Mouse (Mus musculus): ENCODE results near the gene Wipf3. TPM values are rescaled to one million over a fixed set of nuclear protein-coding genes. Genes with fewer than 3 reads are reported as not detected.

The Wipf3 gene
- polyA plus RNA-seq, 1 experiment from 2014 or later = 2.8 TPM

GRCm38 (mm10) chr6:54502661-54503115 lies 73.3 kb downstream of the Wipf3 start:
- WGBS = 88% methylated on average over 6 of the region's 6 CpGs
- ATAC-seq (ENCODE audit: low read depth) = no peak
- no peak overlapping the region for H3K27ac ChIP-seq (ENCODE audit: low read depth, low read length)
- H3K4me1 ChIP-seq (ENCODE audit: control insufficient read depth, insufficient read depth, low read length) = no peaks in the 10 kb centered on the region
- H3K4me3 ChIP-seq (ENCODE audit: low read depth, low read length) = no peak overlapping the region
- H3K27me3 ChIP-seq (ENCODE audit: control insufficient read depth, insufficient read depth, low read length) = no peaks in the 10 kb centered on the region
- no peaks in the 10 kb centered on the region for H3K36me3 ChIP-seq (ENCODE audit: control insufficient read depth, insufficient read depth, low read length)
- no peaks in the 10 kb centered on the region for H3K9me3 ChIP-seq (ENCODE audit: control insufficient read depth, low read length)
- H3K4me2 ChIP-seq (ENCODE audit: low read depth, low read length) = no peak overlapping the region
- no peak overlapping the region for H3K9ac ChIP-seq (replicated peaks; ENCODE audit: low read depth, low read length)

DNA sequence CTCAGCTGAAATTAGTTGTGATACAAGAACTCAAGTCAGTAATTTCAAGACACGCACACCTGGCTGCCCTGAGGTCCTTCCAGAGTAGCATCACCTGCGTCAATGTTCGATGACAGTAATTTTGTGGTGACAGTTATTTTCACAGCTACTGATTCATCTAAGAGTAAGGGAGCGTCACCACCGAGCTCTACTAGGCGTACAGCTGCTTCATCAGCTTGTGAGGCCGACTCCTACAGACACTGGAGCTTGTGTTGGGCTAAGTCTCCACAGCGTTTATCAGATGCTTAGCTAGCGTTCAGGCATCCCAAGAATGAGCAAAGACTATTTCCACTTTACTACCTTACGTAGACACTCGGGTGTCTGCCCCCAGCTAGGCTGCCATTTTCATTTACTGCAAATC lies 76.9 kb downstream of the Wipf3 start:
- H3K27me3 ChIP-seq (ENCODE audit: control insufficient read depth, insufficient read depth, low read length) = no peaks in the 10 kb centered on the region
- ATAC-seq (ENCODE audit: low read depth) = no peak

GRCm38 (mm10) chr6:54507002-54507401 lies 77.6 kb downstream of the Wipf3 start:
- WGBS = 42% methylated on average over 8 of the region's 8 CpGs
- no peak overlapping the region for H3K27ac ChIP-seq (ENCODE audit: low read depth, low read length)

More for the DNA sequence above, 76.9 kb downstream of the Wipf3 start:
- no peak overlapping the region for H3K9ac ChIP-seq (replicated peaks; ENCODE audit: low read depth, low read length)
- H3K4me1 ChIP-seq (ENCODE audit: control insufficient read depth, insufficient read depth, low read length) = peaks cover 11% of the 10 kb centered on the region
- 91% methylated on average over 11 of the region's 11 CpGs for WGBS
- H3K9me3 ChIP-seq (ENCODE audit: control insufficient read depth, low read length) = no peaks in the 10 kb centered on the region
- H3K27ac ChIP-seq (ENCODE audit: low read depth, low read length) = no peak overlapping the region
- no peaks in the 10 kb centered on the region for H3K36me3 ChIP-seq (ENCODE audit: control insufficient read depth, insufficient read depth, low read length)
- no peak overlapping the region for H3K4me3 ChIP-seq (ENCODE audit: low read depth, low read length)
- H3K4me2 ChIP-seq (ENCODE audit: low read depth, low read length) = no peak overlapping the region

GRCm38 (mm10) chr6:54507808-54508207 lies 78.4 kb downstream of the Wipf3 start:
- WGBS = 64% methylated on average over 5 of the region's 5 CpGs
- Histone ChIP-seq H3K4me2 (ENCODE audit: low read depth, low read length) (no peak overlapping the region), H3K4me1 (ENCODE audit: control insufficient read depth, insufficient read depth, low read length) (peaks cover 11% of the 10 kb centered on the region), H3K27me3 (ENCODE audit: control insufficient read depth, insufficient read depth, low read length) (no peaks in the 10 kb centered on the region), H3K9me3 (ENCODE audit: control insufficient read depth, low read length) (no peaks in the 10 kb centered on the region), H3K36me3 (ENCODE audit: control insufficient read depth, insufficient read depth, low read length) (no peaks in the 10 kb centered on the region), H3K27ac (ENCODE audit: low read depth, low read length) (peak overlapping the region; percentile 70), H3K4me3 (ENCODE audit: low read depth, low read length) (no peak overlapping the region), H3K9ac (replicated peaks; ENCODE audit: low read depth, low read length) (no peak overlapping the region)
- ATAC-seq (ENCODE audit: low read depth) = peak; percentile 49; the same call in 1 of the 2 replicates

More at GRCm38 (mm10) chr6:54507002-54507401, 77.6 kb downstream of the Wipf3 start:
- Histone ChIP-seq H3K4me1 (ENCODE audit: control insufficient read depth, insufficient read depth, low read length) (peaks cover 11% of the 10 kb centered on the region), H3K36me3 (ENCODE audit: control insufficient read depth, insufficient read depth, low read length) (no peaks in the 10 kb centered on the region), H3K9me3 (ENCODE audit: control insufficient read depth, low read length) (no peaks in the 10 kb centered on the region), H3K4me2 (ENCODE audit: low read depth, low read length) (no peak overlapping the region), H3K27me3 (ENCODE audit: control insufficient read depth, insufficient read depth, low read length) (no peaks in the 10 kb centered on the region), H3K4me3 (ENCODE audit: low read depth, low read length) (no peak overlapping the region), H3K9ac (replicated peaks; ENCODE audit: low read depth, low read length) (no peak overlapping the region)
- ATAC-seq (ENCODE audit: low read depth) = 0 out of 2 replicates have a peak, but pooled peaks have one; percentile 15

GRCm38 (mm10) chr6:54508256-54508793 lies 78.9 kb downstream of the Wipf3 start:
- WGBS = 34% methylated on average over 6 of the region's 6 CpGs
- Histone ChIP-seq H3K9ac (replicated peaks; ENCODE audit: low read depth, low read length) (no peak overlapping the region), H3K4me3 (ENCODE audit: low read depth, low read length) (no peak overlapping the region), H3K4me2 (ENCODE audit: low read depth, low read length) (no peak overlapping the region), H3K4me1 (ENCODE audit: control insufficient read depth, insufficient read depth, low read length) (peaks cover 11% of the 10 kb centered on the region), H3K27me3 (ENCODE audit: control insufficient read depth, insufficient read depth, low read length) (no peaks in the 10 kb centered on the region), H3K9me3 (ENCODE audit: control insufficient read depth, low read length) (no peaks in the 10 kb centered on the region), H3K27ac (ENCODE audit: low read depth, low read length) (peak overlapping the region; percentile 70), H3K36me3 (ENCODE audit: control insufficient read depth, insufficient read depth, low read length) (no peaks in the 10 kb centered on the region)
- peak; percentile 59; the same call in 1 of the 2 replicates for ATAC-seq (ENCODE audit: low read depth)

DNA sequence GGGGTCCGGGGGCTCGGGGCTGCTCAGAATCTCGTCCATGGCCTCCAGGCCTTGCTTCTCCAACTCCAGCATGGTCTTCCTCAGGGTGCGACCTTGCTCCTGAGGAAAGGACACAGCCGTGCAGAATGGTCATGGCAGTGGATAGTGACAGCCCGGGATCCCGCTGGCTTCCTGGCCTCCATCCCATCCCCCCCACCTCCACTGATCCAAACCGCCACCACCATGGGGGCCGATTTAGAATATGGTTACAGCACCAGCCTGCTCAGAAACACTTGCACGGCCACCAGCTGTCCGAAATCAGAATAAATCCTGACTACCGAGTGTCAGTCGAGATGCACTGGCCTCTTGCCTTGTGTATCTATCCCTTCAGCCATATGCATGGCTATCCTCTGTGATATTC lies 79.9 kb downstream of the Wipf3 start:
- WGBS = 85% methylated on average over 13 of the region's 13 CpGs
- no peak overlapping the region for H3K4me3 ChIP-seq (ENCODE audit: low read depth, low read length)
- H3K4me1 ChIP-seq (ENCODE audit: control insufficient read depth, insufficient read depth, low read length) = peaks cover 11% of the 10 kb centered on the region
- no peak for ATAC-seq (ENCODE audit: low read depth)
- H3K9ac ChIP-seq (replicated peaks; ENCODE audit: low read depth, low read length) = no peak overlapping the region
- no peaks in the 10 kb centered on the region for H3K36me3 ChIP-seq (ENCODE audit: control insufficient read depth, insufficient read depth, low read length)
- no peak overlapping the region for H3K27ac ChIP-seq (ENCODE audit: low read depth, low read length)
- H3K4me2 ChIP-seq (ENCODE audit: low read depth, low read length) = no peak overlapping the region
- H3K9me3 ChIP-seq (ENCODE audit: control insufficient read depth, low read length) = no peaks in the 10 kb centered on the region
- no peaks in the 10 kb centered on the region for H3K27me3 ChIP-seq (ENCODE audit: control insufficient read depth, insufficient read depth, low read length)

GRCm38 (mm10) chr6:54512256-54512655 lies 82.9 kb downstream of the Wipf3 start:
- Histone ChIP-seq H3K36me3 (ENCODE audit: control insufficient read depth, insufficient read depth, low read length) (no peaks in the 10 kb centered on the region), H3K27me3 (ENCODE audit: control insufficient read depth, insufficient read depth, low read length) (no peaks in the 10 kb centered on the region), H3K9ac (replicated peaks; ENCODE audit: low read depth, low read length) (no peak overlapping the region), H3K4me1 (ENCODE audit: control insufficient read depth, insufficient read depth, low read length) (peaks cover 11% of the 10 kb centered on the region), H3K4me2 (ENCODE audit: low read depth, low read length) (no peak overlapping the region), H3K27ac (ENCODE audit: low read depth, low read length) (no peak overlapping the region), H3K4me3 (ENCODE audit: low read depth, low read length) (no peak overlapping the region), H3K9me3 (ENCODE audit: control insufficient read depth, low read length) (no peaks in the 10 kb centered on the region)
- 87% methylated on average over 2 of the region's 2 CpGs for WGBS
- no peak for ATAC-seq (ENCODE audit: low read depth)

GRCm38 (mm10) chr6:54516512-54517134 lies 87.2 kb downstream of the Wipf3 start:
- ATAC-seq (ENCODE audit: low read depth) = peak; percentile 29; the same call in 1 of the 2 replicates
- Histone ChIP-seq H3K36me3 (ENCODE audit: control insufficient read depth, insufficient read depth, low read length) (no peaks in the 10 kb centered on the region), H3K27ac (ENCODE audit: low read depth, low read length) (no peak overlapping the region), H3K4me3 (ENCODE audit: low read depth, low read length) (no peak overlapping the region), H3K4me1 (ENCODE audit: control insufficient read depth, insufficient read depth, low read length) (no peaks in the 10 kb centered on the region), H3K9ac (replicated peaks; ENCODE audit: low read depth, low read length) (no peak overlapping the region), H3K9me3 (ENCODE audit: control insufficient read depth, low read length) (no peaks in the 10 kb centered on the region), H3K4me2 (ENCODE audit: low read depth, low read length) (no peak overlapping the region), H3K27me3 (ENCODE audit: control insufficient read depth, insufficient read depth, low read length) (no peaks in the 10 kb centered on the region)
- 87% methylated on average over 2 of the region's 2 CpGs for WGBS

DNA sequence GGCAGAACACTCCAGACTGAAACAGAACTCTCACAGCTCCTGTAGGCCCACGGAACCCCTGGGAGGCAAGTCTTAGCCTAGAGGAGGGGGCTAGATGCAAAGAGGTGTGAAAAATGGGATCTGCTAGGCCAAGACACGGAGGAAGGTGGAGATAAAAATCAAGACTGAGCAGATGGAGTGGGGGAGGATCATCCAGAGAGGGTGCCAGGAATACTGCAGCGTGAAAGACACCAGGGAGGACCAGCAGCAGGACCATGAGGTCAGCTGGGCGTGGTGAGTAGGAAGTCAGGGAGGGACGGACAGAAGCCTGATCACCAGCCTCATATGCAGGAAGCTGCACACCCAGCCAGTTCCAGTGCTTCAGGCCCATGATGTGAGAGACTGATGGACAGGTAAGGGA lies 89.4 kb downstream of the Wipf3 start:
- Histone ChIP-seq H3K4me2 (ENCODE audit: low read depth, low read length) (no peak overlapping the region), H3K36me3 (ENCODE audit: control insufficient read depth, insufficient read depth, low read length) (peaks cover 6% of the 10 kb centered on the region; the same call in 1 of the 2 replicates), H3K27ac (ENCODE audit: low read depth, low read length) (no peak overlapping the region), H3K9ac (replicated peaks; ENCODE audit: low read depth, low read length) (no peak overlapping the region), H3K27me3 (ENCODE audit: control insufficient read depth, insufficient read depth, low read length) (no peaks in the 10 kb centered on the region), H3K4me3 (ENCODE audit: low read depth, low read length) (no peak overlapping the region), H3K4me1 (ENCODE audit: control insufficient read depth, insufficient read depth, low read length) (no peaks in the 10 kb centered on the region), H3K9me3 (ENCODE audit: control insufficient read depth, low read length) (no peaks in the 10 kb centered on the region)
- ATAC-seq (ENCODE audit: low read depth) = peak; percentile 21; the same call in 1 of the 2 replicates
- 80% methylated on average over 5 of the region's 5 CpGs for WGBS
